Mouse (Mus musculus): Measurements from ENCODE around the gene Golga4.

DNA sequence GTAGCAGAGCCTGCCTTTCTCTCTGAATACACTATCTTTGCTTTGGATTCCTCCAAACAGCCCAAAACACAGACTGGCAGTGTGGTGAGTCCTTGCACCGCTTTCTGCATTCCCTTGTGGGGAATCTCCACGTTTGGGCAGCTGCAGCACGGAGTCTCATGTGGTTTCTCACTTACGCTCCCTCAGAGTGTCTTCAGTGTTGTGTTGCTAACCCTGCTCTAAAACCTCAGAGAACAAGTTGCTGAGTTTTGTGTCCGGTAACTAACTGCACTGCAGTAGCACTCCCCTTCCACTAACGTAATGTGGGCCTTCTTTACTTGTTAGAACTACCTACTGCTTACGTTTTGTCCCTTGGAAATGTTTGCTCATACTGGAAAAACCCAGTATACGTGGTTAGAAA lies 13.0 kb downstream of the Golga4 start:
- TF ChIP-seq CTCF (IDR thresholded peaks at IDR 0.05; ENCODE audit: borderline replicate concordance, insufficient read depth, low read length) = no peak
- TF ChIP-seq POLR2A (IDR thresholded peaks at IDR 0.05; ENCODE audit: low read depth, low read length) = no peak
